Comparison of ENCODE assay signal across 26 mouse cellular contexts in the genomic region with DNA sequence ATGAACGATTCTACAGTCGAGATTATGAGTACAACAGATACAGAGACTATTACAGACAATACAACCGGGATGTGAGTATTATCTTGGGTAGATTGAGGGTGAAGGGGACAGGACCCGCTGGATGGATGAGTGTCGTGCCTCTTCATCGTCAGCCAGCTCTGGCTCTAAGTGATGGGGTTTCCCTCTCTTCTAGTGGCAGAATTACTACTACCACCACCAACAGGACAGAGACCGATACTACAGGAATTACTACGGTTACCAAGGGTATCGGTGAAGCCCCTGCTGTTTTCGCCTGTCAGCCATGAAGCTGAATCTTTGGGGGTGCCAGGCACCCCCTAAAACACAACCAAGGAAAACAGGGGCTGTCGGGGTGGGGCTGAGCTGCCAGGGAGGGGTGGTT. TPM values are rescaled to one million over a fixed set of nuclear protein-coding genes. Genes with fewer than 3 reads are reported as not detected.
DNase-seq lines count a peak whose midpoint lies in the region; ATAC-seq and TF ChIP-seq lines count a peak whose summit lies in the region.
"Had no signal": no experiment of that assay in that cellular context is flagged by ENCODE, and none has a peak within 500 bp of the region (broad histone marks: within the 10 kb centered on the region; RNA-seq: fewer than 3 reads in every experiment).

No protein-coding gene starts in this region.

- in situ Hi-C loops in Patski (cut with MboI; ENCODE audit: low pct_unique_long_range_greater_than_20kb) = loop anchor here (25.0 kb wide), 1 partner anchor 1056 kb away; a partner anchor contains a TSS

- 80% methylated on average over 11 of the region's 11 CpGs for WGBS in forebrain, embryonic 16.5 days
- 75% methylated on average over 11 of the region's 11 CpGs for WGBS in forebrain, embryonic 15.5 days
- WGBS in lung, embryonic 14.5 days = 80% methylated on average over 11 of the region's 11 CpGs
- 83% methylated on average over 11 of the region's 11 CpGs for WGBS in lung, adult 2 months
- WGBS in olfactory bulb, adult 2 months = 54% methylated on average over 11 of the region's 11 CpGs
- 82% methylated on average over 11 of the region's 11 CpGs for WGBS in heart, embryonic 11.5 days (ENCODE audit: insufficient replicate concordance)

- 0 out of 2 replicates have a peak, but pooled peaks have one; percentile 8 for TF ChIP-seq CTCF in lung, embryonic 14.5 days (IDR thresholded peaks at IDR 0.05; ENCODE audit: low read depth)
- no peak for TF ChIP-seq CTCF in lung, adult 2 months (IDR thresholded peaks at IDR 0.05; ENCODE audit: insufficient read depth, low read length)
- TF ChIP-seq CTCF in Patski (IDR thresholded peaks at IDR 0.05) = peak; percentile 23
- TF ChIP-seq CTCF in olfactory bulb, adult 2 months (IDR thresholded peaks at IDR 0.05; ENCODE audit: insufficient read depth, low read depth, low read length) = no peak

- CTCF ChIA-PET in Patski (lab: Charles Lee) = interaction anchor here (1.2 to 1.5 kb wide), 2 partner anchors 15 to 28 kb away, joined by 3 to 4 read pairs; no protein-coding TSS in a partner anchor

- no peak overlapping the region for H3K9ac ChIP-seq in forebrain, embryonic 16.5 days (replicated peaks; ENCODE audit: low read depth, low read length)
- no peak overlapping the region for H3K9ac ChIP-seq in forebrain, embryonic 15.5 days (replicated peaks)
- H3K9ac ChIP-seq in lung, embryonic 14.5 days = no peak overlapping the region
- no peak overlapping the region for H3K9ac ChIP-seq in heart, embryonic 11.5 days (ENCODE audit: low read depth, low read length)
- H3K9ac ChIP-seq: embryonic facial prominence, embryonic 15.5 days; lung, embryonic 15.5 days; neural tube, embryonic 12.5 days; stomach, embryonic 15.5 days had no signal

- no peak overlapping the region for H3K27ac ChIP-seq in forebrain, embryonic 16.5 days (ENCODE audit: low read length)
- H3K27ac ChIP-seq in forebrain, embryonic 15.5 days (replicated peaks) = no peak overlapping the region; the same call in 1 of the 2 replicates
- H3K27ac ChIP-seq in lung, embryonic 14.5 days (ENCODE audit: low read depth) = no peak overlapping the region
- H3K27ac ChIP-seq in olfactory bulb, adult 2 months (ENCODE audit: insufficient read depth, low read depth, low read length) = peak overlapping the region; percentile 29; the same call in 1 of the 2 replicates
- H3K27ac ChIP-seq in heart, embryonic 11.5 days (ENCODE audit: low read depth, low read length) = no peak overlapping the region
- H3K27ac ChIP-seq: embryonic facial prominence, embryonic 15.5 days; forebrain, embryonic 10.5 days; hindbrain, embryonic 10.5 days; kidney, postnatal 0 days; limb, embryonic 10.5 days; lung, embryonic 15.5 days; neural tube, embryonic 12.5 days; stomach, embryonic 15.5 days had no signal

- DNase-seq in lung, embryonic 14.5 days = peak; percentile 14
- no peak for DNase-seq in lung, adult 2 months
- DNase-seq in Patski (ENCODE audit: low read depth, low spot score) = no peak
- DNase-seq in adrenal gland, adult (ENCODE audit: inconsistent age in 2 of 2, low spot score in 1 of 2) = no peak
- DNase-seq: adrenal gland, adult 8-10 months; cerebellum, adult 9-11 months; embryo, embryonic 11 days; gastrocnemius, postnatal 25 days; kidney, adult 18-20 months; right cerebral cortex, postnatal 25 days; thymus, adult 2 months had no signal

- no peak overlapping the region for H3K4me3 ChIP-seq in forebrain, embryonic 16.5 days (replicated peaks; ENCODE audit: low read length)
- no peak overlapping the region for H3K4me3 ChIP-seq in forebrain, embryonic 15.5 days
- H3K4me3 ChIP-seq in lung, embryonic 14.5 days (ENCODE audit: low read depth, low read length) = no peak overlapping the region
- H3K4me3 ChIP-seq in lung, adult 2 months (replicated peaks; ENCODE audit: extremely low read depth, low read depth, low read length) = no peak overlapping the region
- no peak overlapping the region for H3K4me3 ChIP-seq in olfactory bulb, adult 2 months (ENCODE audit: insufficient read depth, low read depth, low read length)
- H3K4me3 ChIP-seq in heart, embryonic 11.5 days (ENCODE audit: low read depth, low read length) = no peak overlapping the region
- H3K4me3 ChIP-seq: embryonic facial prominence, embryonic 15.5 days; forebrain, embryonic 10.5 days; hindbrain, embryonic 10.5 days; limb, embryonic 10.5 days; lung, embryonic 15.5 days; neural tube, embryonic 12.5 days; stomach, embryonic 15.5 days had no signal

- H3K4me2 ChIP-seq in forebrain, embryonic 16.5 days (ENCODE audit: low read length) = no peak overlapping the region
- H3K4me2 ChIP-seq in forebrain, embryonic 15.5 days (replicated peaks) = no peak overlapping the region
- no peak overlapping the region for H3K4me2 ChIP-seq in lung, embryonic 14.5 days
- H3K4me2 ChIP-seq in heart, embryonic 11.5 days = no peak overlapping the region
- H3K4me2 ChIP-seq: embryonic facial prominence, embryonic 15.5 days; liver, embryonic 11.5 days; lung, embryonic 15.5 days; neural tube, embryonic 12.5 days; stomach, embryonic 15.5 days had no signal

- H3K4me1 ChIP-seq in forebrain, embryonic 16.5 days (replicated peaks; ENCODE audit: control insufficient read depth, insufficient read depth, low read length) = no peaks in the 10 kb centered on the region
- H3K4me1 ChIP-seq in forebrain, embryonic 15.5 days = no peaks in the 10 kb centered on the region
- no peaks in the 10 kb centered on the region for H3K4me1 ChIP-seq in lung, embryonic 14.5 days (ENCODE audit: insufficient read depth)
- H3K4me1 ChIP-seq in lung, adult 2 months (ENCODE audit: control insufficient read depth, insufficient read depth, low read length) = no peaks in the 10 kb centered on the region
- H3K4me1 ChIP-seq in olfactory bulb, adult 2 months (ENCODE audit: control insufficient read depth, insufficient read depth, low read length) = peaks cover 6% of the 10 kb centered on the region
- no peaks in the 10 kb centered on the region for H3K4me1 ChIP-seq in heart, embryonic 11.5 days (ENCODE audit: control insufficient read depth, insufficient read depth, low read length)
- H3K4me1 ChIP-seq: forebrain, embryonic 10.5 days; hindbrain, embryonic 10.5 days; limb, embryonic 10.5 days; lung, embryonic 15.5 days; neural tube, embryonic 12.5 days; stomach, embryonic 15.5 days had no signal

- no peak for TF ChIP-seq POLR2A in lung, adult 2 months (IDR thresholded peaks at IDR 0.05; ENCODE audit: borderline replicate concordance, extremely low read depth, low read depth, low read length)
- TF ChIP-seq POLR2A in olfactory bulb, adult 2 months (IDR thresholded peaks at IDR 0.05; ENCODE audit: insufficient read depth, low read depth, low read length) = no peak

- POLR2A ChIA-PET in Patski (lab: Charles Lee) = interaction anchor here (0.8 kb wide), 1 partner anchor 48 kb away, joined by 3 read pairs; no protein-coding TSS in a partner anchor

- H3K27me3 ChIP-seq in forebrain, embryonic 16.5 days (replicated peaks; ENCODE audit: control insufficient read depth, insufficient read depth, low read length) = no peaks in the 10 kb centered on the region
- H3K27me3 ChIP-seq in forebrain, embryonic 15.5 days = no peaks in the 10 kb centered on the region
- no peaks in the 10 kb centered on the region for H3K27me3 ChIP-seq in lung, embryonic 14.5 days (ENCODE audit: insufficient read depth, low read length)
- no peaks in the 10 kb centered on the region for H3K27me3 ChIP-seq in Patski
- no peaks in the 10 kb centered on the region for H3K27me3 ChIP-seq in heart, embryonic 11.5 days (ENCODE audit: control insufficient read depth, insufficient read depth, low read length)
- H3K27me3 ChIP-seq: embryonic facial prominence, embryonic 15.5 days; lung, embryonic 15.5 days; neural tube, embryonic 12.5 days; stomach, embryonic 15.5 days had no signal

- H3K36me3 ChIP-seq in forebrain, embryonic 16.5 days (ENCODE audit: control insufficient read depth, insufficient read depth) = peaks cover 65% of the 10 kb centered on the region
- H3K36me3 ChIP-seq in forebrain, embryonic 15.5 days = peaks cover 94% of the 10 kb centered on the region
- peaks cover 92% of the 10 kb centered on the region for H3K36me3 ChIP-seq in lung, embryonic 14.5 days (ENCODE audit: insufficient read depth)
- peaks cover 68% of the 10 kb centered on the region for H3K36me3 ChIP-seq in heart, embryonic 11.5 days (ENCODE audit: control insufficient read depth, insufficient read depth, low read length)

- 0 out of 2 replicates have a peak, but pooled peaks have one; percentile 7 for ATAC-seq in forebrain, embryonic 16.5 days
- no peak for ATAC-seq in forebrain, embryonic 15.5 days (replicated peaks)
- no peak for ATAC-seq in lung, embryonic 14.5 days (ENCODE audit: insufficient read depth)
- ATAC-seq in Patski = no peak
- ATAC-seq in heart, embryonic 11.5 days (replicated peaks; ENCODE audit: insufficient number of reproducible peaks, low FRiP score, low TSS enrichment) = no peak

- H3K9me3 ChIP-seq in forebrain, embryonic 16.5 days (ENCODE audit: control insufficient read depth, low read length) = no peaks in the 10 kb centered on the region
- no peaks in the 10 kb centered on the region for H3K9me3 ChIP-seq in forebrain, embryonic 15.5 days
- H3K9me3 ChIP-seq in lung, embryonic 14.5 days (ENCODE audit: low read depth, low read length) = no peaks in the 10 kb centered on the region
- H3K9me3 ChIP-seq in heart, embryonic 11.5 days (replicated peaks; ENCODE audit: control insufficient read depth, low read length) = no peaks in the 10 kb centered on the region
- H3K9me3 ChIP-seq: embryonic facial prominence, embryonic 15.5 days; forebrain, embryonic 10.5 days; hindbrain, embryonic 10.5 days; limb, embryonic 10.5 days; lung, embryonic 15.5 days; neural tube, embryonic 12.5 days; stomach, embryonic 15.5 days had no signal

RNA-seq across cellular contexts. Expression of a gene that starts 1.7 kb away (rescaled TPM):
- not detected in 2 replicates for polyA plus RNA-seq in forebrain, embryonic 16.5 days (2015; fragmentation: Nextera tagmentation; extraction: Ambion mirVana)
- polyA plus RNA-seq in forebrain, embryonic 15.5 days (2015; fragmentation: Nextera tagmentation; extraction: Ambion mirVana) = not detected in 2 replicates
- not detected in 2 replicates for polyA plus RNA-seq in lung, embryonic 14.5 days (2014; fragmentation: Nextera tagmentation; extraction: Ambion mirVana)
- polyA plus RNA-seq in lung, adult 2 months (2012; rRNA removed) = not detected in 2 replicates
- 3.3 TPM for polyA plus RNA-seq in Patski (2021)
- not detected in 2 replicates for polyA plus RNA-seq in olfactory bulb, adult 2 months (2012; ENCODE audit: insufficient read depth, insufficient read length, low replicate concordance, missing spikeins)
- polyA plus RNA-seq in heart, embryonic 11.5 days (2014; fragmentation: Nextera tagmentation; extraction: Ambion mirVana) = not detected in 2 replicates
- polyA plus RNA-seq: embryonic facial prominence, embryonic 15.5 days; forebrain, embryonic 10.5 days; heart, postnatal 0 days; kidney, postnatal 0 days; limb, embryonic 10.5 days; lung, embryonic 15.5 days; neural tube, embryonic 12.5 days; spleen, adult 2 months; stomach, embryonic 15.5 days had no signal

RNA-seq across cellular contexts. Expression of a gene that starts 6.0 kb away (rescaled TPM):
- 88.3 and 98.7 TPM in 2 replicates for polyA plus RNA-seq in forebrain, embryonic 16.5 days (2015; fragmentation: Nextera tagmentation; extraction: Ambion mirVana)
- 80.7 and 85.2 TPM in 2 replicates for polyA plus RNA-seq in forebrain, embryonic 15.5 days (2015; fragmentation: Nextera tagmentation; extraction: Ambion mirVana)
- 38.4 and 42.5 TPM in 2 replicates for polyA plus RNA-seq in lung, embryonic 14.5 days (2014; fragmentation: Nextera tagmentation; extraction: Ambion mirVana)
- 140 and 164 TPM in 2 replicates for polyA plus RNA-seq in lung, adult 2 months (2012; rRNA removed)
- 4.1 TPM for polyA plus RNA-seq in Patski (2021)
- polyA plus RNA-seq in olfactory bulb, adult 2 months (2012; ENCODE audit: insufficient read depth, insufficient read length, low replicate concordance, missing spikeins) = not detected in 2 replicates
- 37.9 and 41.7 TPM in 2 replicates for polyA plus RNA-seq in heart, embryonic 11.5 days (2014; fragmentation: Nextera tagmentation; extraction: Ambion mirVana)

RNA-seq across cellular contexts. Expression of a gene that starts 7.7 kb away (rescaled TPM):
- polyA plus RNA-seq in forebrain, embryonic 16.5 days (2015; fragmentation: Nextera tagmentation; extraction: Ambion mirVana) = 258 and 306 TPM in 2 replicates
- polyA plus RNA-seq in forebrain, embryonic 15.5 days (2015; fragmentation: Nextera tagmentation; extraction: Ambion mirVana) = 272 and 281 TPM in 2 replicates
- polyA plus RNA-seq in lung, embryonic 14.5 days (2014; fragmentation: Nextera tagmentation; extraction: Ambion mirVana) = 1.2 and 2.1 TPM in 2 replicates
- polyA plus RNA-seq in lung, adult 2 months (2012; rRNA removed) = 0.11 and 0.19 TPM in 2 replicates
- polyA plus RNA-seq in Patski (2021) = 0.50 TPM
- not detected in 2 replicates for polyA plus RNA-seq in olfactory bulb, adult 2 months (2012; ENCODE audit: insufficient read depth, insufficient read length, low replicate concordance, missing spikeins)
- 3.5 and 4.2 TPM in 2 replicates for polyA plus RNA-seq in heart, embryonic 11.5 days (2014; fragmentation: Nextera tagmentation; extraction: Ambion mirVana)

RNA-seq across cellular contexts. Expression of a gene that starts 11.5 kb away (rescaled TPM):
- polyA plus RNA-seq in forebrain, embryonic 16.5 days (2015; fragmentation: Nextera tagmentation; extraction: Ambion mirVana) = 5.1 and 5.5 TPM in 2 replicates
- 5.9 and 6.1 TPM in 2 replicates for polyA plus RNA-seq in forebrain, embryonic 15.5 days (2015; fragmentation: Nextera tagmentation; extraction: Ambion mirVana)
- 7.9 and 8.3 TPM in 2 replicates for polyA plus RNA-seq in lung, embryonic 14.5 days (2014; fragmentation: Nextera tagmentation; extraction: Ambion mirVana)
- polyA plus RNA-seq in lung, adult 2 months (2012; rRNA removed) = 25.4 and 28.0 TPM in 2 replicates
- 136 TPM for polyA plus RNA-seq in Patski (2021)
- 134 and 194 TPM in 2 replicates for polyA plus RNA-seq in olfactory bulb, adult 2 months (2012; ENCODE audit: insufficient read depth, insufficient read length, low replicate concordance, missing spikeins)
- polyA plus RNA-seq in heart, embryonic 11.5 days (2014; fragmentation: Nextera tagmentation; extraction: Ambion mirVana) = 4.6 and 6.1 TPM in 2 replicates

RNA-seq across cellular contexts. Expression of a gene that starts 12.1 kb away (rescaled TPM):
- polyA plus RNA-seq in forebrain, embryonic 16.5 days (2015; fragmentation: Nextera tagmentation; extraction: Ambion mirVana) = 71.1 and 72.1 TPM in 2 replicates
- 68.4 and 72.7 TPM in 2 replicates for polyA plus RNA-seq in forebrain, embryonic 15.5 days (2015; fragmentation: Nextera tagmentation; extraction: Ambion mirVana)
- 53.7 and 55.7 TPM in 2 replicates for polyA plus RNA-seq in lung, embryonic 14.5 days (2014; fragmentation: Nextera tagmentation; extraction: Ambion mirVana)
- 8.5 and 12.8 TPM in 2 replicates for polyA plus RNA-seq in lung, adult 2 months (2012; rRNA removed)
- 51.4 TPM for polyA plus RNA-seq in Patski (2021)
- not detected in 2 replicates for polyA plus RNA-seq in olfactory bulb, adult 2 months (2012; ENCODE audit: insufficient read depth, insufficient read length, low replicate concordance, missing spikeins)
- 32.3 and 34.0 TPM in 2 replicates for polyA plus RNA-seq in heart, embryonic 11.5 days (2014; fragmentation: Nextera tagmentation; extraction: Ambion mirVana)

Comparison
In these comparisons a context has a peak if more than half of its experiments do, and no peak if none do; other contexts are left out.
1. CTCF ChIP-seq: peak in lung, embryonic 14.5 days (single experiment) and Patski (single experiment); none in lung, adult 2 months (single experiment) and olfactory bulb, adult 2 months (single experiment).